9 mouse cellular contexts compared by ENCODE assay signal in genomic region chr14:72377224-72377623, GRCm38 (mm10).
DNase-seq lines count a peak whose midpoint lies in the region; ATAC-seq and TF ChIP-seq lines count a peak whose summit lies in the region.
"Had no signal": no experiment of that assay in that cellular context is flagged by ENCODE, and none has a peak within 500 bp of the region (broad histone marks: within the 10 kb centered on the region; RNA-seq: fewer than 3 reads in every experiment).

No protein-coding gene starts in this region.

- no peak for ATAC-seq in forebrain, postnatal 0 days
- ATAC-seq in forebrain, embryonic 16.5 days = no peak
- no peak for ATAC-seq in liver, embryonic 12.5 days
- no peak for ATAC-seq in Patski
- no peak for ATAC-seq in heart, postnatal 0 days (ENCODE audit: insufficient read depth, low read depth)
- no peak for ATAC-seq in megakaryocyte-erythroid progenitor cell, adult 5-6 weeks (replicated peaks; ENCODE audit: low FRiP score, low TSS enrichment, poor library complexity, severe bottlenecking)

- no peak overlapping the region for H3K9ac ChIP-seq in forebrain, postnatal 0 days
- H3K9ac ChIP-seq in forebrain, embryonic 16.5 days (replicated peaks; ENCODE audit: low read depth, low read length) = no peak overlapping the region
- H3K9ac ChIP-seq in liver, adult 2 months (ENCODE audit: low read depth, low read length) = no peak overlapping the region
- H3K9ac ChIP-seq in liver, embryonic 12.5 days = no peak overlapping the region
- H3K9ac ChIP-seq in heart, postnatal 0 days (replicated peaks; ENCODE audit: low read depth, low read length) = no peak overlapping the region

- in situ Hi-C loops in Patski (cut with MboI; ENCODE audit: low pct_unique_long_range_greater_than_20kb) = loop anchor here (10.0 kb wide), 1 partner anchor 138 kb away; no protein-coding TSS in a partner anchor

- no peaks in the 10 kb centered on the region for H3K4me1 ChIP-seq in forebrain, postnatal 0 days (ENCODE audit: insufficient read depth)
- H3K4me1 ChIP-seq in forebrain, embryonic 16.5 days (replicated peaks; ENCODE audit: control insufficient read depth, insufficient read depth, low read length) = no peaks in the 10 kb centered on the region
- no peaks in the 10 kb centered on the region for H3K4me1 ChIP-seq in liver, adult 2 months (ENCODE audit: control insufficient read depth, insufficient read depth, low read length)
- H3K4me1 ChIP-seq in liver, embryonic 12.5 days = no peaks in the 10 kb centered on the region
- no peaks in the 10 kb centered on the region for H3K4me1 ChIP-seq in heart, postnatal 0 days (ENCODE audit: control insufficient read depth, insufficient read depth)

- no peaks in the 10 kb centered on the region for H3K36me3 ChIP-seq in forebrain, postnatal 0 days (ENCODE audit: insufficient read depth)
- H3K36me3 ChIP-seq in forebrain, embryonic 16.5 days (ENCODE audit: control insufficient read depth, insufficient read depth) = no peaks in the 10 kb centered on the region
- H3K36me3 ChIP-seq in liver, adult 2 months (ENCODE audit: control insufficient read depth, insufficient read depth, low read length) = no peaks in the 10 kb centered on the region
- no peaks in the 10 kb centered on the region for H3K36me3 ChIP-seq in liver, embryonic 12.5 days
- no peaks in the 10 kb centered on the region for H3K36me3 ChIP-seq in heart, postnatal 0 days (replicated peaks; ENCODE audit: control insufficient read depth, insufficient read depth, low read length)

- no peaks in the 10 kb centered on the region for H3K9me3 ChIP-seq in forebrain, postnatal 0 days (ENCODE audit: low read length)
- H3K9me3 ChIP-seq in forebrain, embryonic 16.5 days (ENCODE audit: control insufficient read depth, low read length) = no peaks in the 10 kb centered on the region
- no peaks in the 10 kb centered on the region for H3K9me3 ChIP-seq in liver, embryonic 12.5 days (replicated peaks)
- no peaks in the 10 kb centered on the region for H3K9me3 ChIP-seq in heart, postnatal 0 days (replicated peaks; ENCODE audit: control insufficient read depth, low read length)
- H3K9me3 ChIP-seq: megakaryocyte, embryonic 14.5 days had no signal

- POLR2A ChIA-PET in Patski (lab: Charles Lee) = no interaction called here

- DNase-seq in forebrain, postnatal 0 days = peak; percentile 66
- DNase-seq in liver, adult 2 months (ENCODE audit: extremely low read depth, low read depth, low spot score) = peak; percentile 11
- DNase-seq in Patski (ENCODE audit: low read depth, low spot score) = no peak
- DNase-seq in heart, postnatal 0 days (ENCODE audit: low spot score) = no peak
- DNase-seq in lung, postnatal 10 days = peak; percentile 51

- no peaks in the 10 kb centered on the region for H3K27me3 ChIP-seq in forebrain, postnatal 0 days (ENCODE audit: insufficient read depth, low read length)
- H3K27me3 ChIP-seq in forebrain, embryonic 16.5 days (replicated peaks; ENCODE audit: control insufficient read depth, insufficient read depth, low read length) = no peaks in the 10 kb centered on the region
- H3K27me3 ChIP-seq in liver, adult 2 months (ENCODE audit: control insufficient read depth, insufficient read depth, low read length) = peaks cover under 1% of the 10 kb centered on the region; the same call in 1 of the 2 replicates
- H3K27me3 ChIP-seq in liver, embryonic 12.5 days (replicated peaks) = no peaks in the 10 kb centered on the region
- no peaks in the 10 kb centered on the region for H3K27me3 ChIP-seq in Patski
- no peaks in the 10 kb centered on the region for H3K27me3 ChIP-seq in heart, postnatal 0 days (ENCODE audit: control insufficient read depth, insufficient read depth, low read length)

- TF ChIP-seq CTCF in forebrain, postnatal 0 days (IDR thresholded peaks at IDR 0.05; ENCODE audit: low read depth) = peak; percentile 76
- TF ChIP-seq CTCF in liver, adult 2 months (IDR thresholded peaks at IDR 0.05; ENCODE audit: low read depth, low read length) = peak; percentile 53; the same call in 1 of the 2 replicates
- TF ChIP-seq CTCF in Patski (IDR thresholded peaks at IDR 0.05) = peak; percentile 44
- peak; percentile 48 for TF ChIP-seq CTCF in heart, postnatal 0 days (IDR thresholded peaks at IDR 0.05; ENCODE audit: low read depth)

- no peaks in the 10 kb centered on the region for H3K79me2 ChIP-seq in liver, adult 2 months (ENCODE audit: control insufficient read depth, insufficient read depth, low read length)

- no peak overlapping the region for H3K4me2 ChIP-seq in forebrain, postnatal 0 days (ENCODE audit: low read depth)
- no peak overlapping the region for H3K4me2 ChIP-seq in forebrain, embryonic 16.5 days (ENCODE audit: low read length)
- no peak overlapping the region for H3K4me2 ChIP-seq in liver, embryonic 12.5 days
- H3K4me2 ChIP-seq in heart, postnatal 0 days (ENCODE audit: low read depth, low read length) = no peak overlapping the region

- no peak overlapping the region for H3K4me3 ChIP-seq in forebrain, postnatal 0 days (ENCODE audit: low read depth, low read length)
- no peak overlapping the region for H3K4me3 ChIP-seq in forebrain, embryonic 16.5 days (replicated peaks; ENCODE audit: low read length)
- no peak overlapping the region for H3K4me3 ChIP-seq in liver, adult 2 months (ENCODE audit: insufficient read depth, low read depth, low read length)
- no peak overlapping the region for H3K4me3 ChIP-seq in liver, embryonic 12.5 days
- H3K4me3 ChIP-seq in heart, postnatal 0 days (ENCODE audit: low read depth, low read length) = no peak overlapping the region
- H3K4me3 ChIP-seq: megakaryocyte, embryonic 14.5 days had no signal

- CTCF ChIA-PET in Patski (lab: Charles Lee) = interaction anchor here (1.4 kb wide), 2 partner anchors 65 to 70 kb away, joined by 3 read pairs; no protein-coding TSS in a partner anchor

- 4% methylated on average over 2 of the region's 2 CpGs for WGBS in forebrain, postnatal 0 days
- 6% methylated on average over 2 of the region's 2 CpGs for WGBS in forebrain, embryonic 16.5 days
- WGBS in liver, adult 2 months = 11% methylated on average over 2 of the region's 2 CpGs
- WGBS in liver, embryonic 12.5 days (ENCODE audit: insufficient replicate concordance) = 0% methylated on average over 1 of the region's 2 CpGs
- WGBS in heart, postnatal 0 days = 9% methylated on average over 2 of the region's 2 CpGs

- H3K27ac ChIP-seq in forebrain, postnatal 0 days (ENCODE audit: low read depth, low read length) = no peak overlapping the region
- H3K27ac ChIP-seq in forebrain, embryonic 16.5 days (ENCODE audit: low read length) = no peak overlapping the region
- H3K27ac ChIP-seq in liver, adult 2 months (replicated peaks; ENCODE audit: insufficient read depth, low read depth, low read length) = no peak overlapping the region
- H3K27ac ChIP-seq in liver, embryonic 12.5 days = no peak overlapping the region
- H3K27ac ChIP-seq in heart, postnatal 0 days (ENCODE audit: low read depth) = no peak overlapping the region

- TF ChIP-seq POLR2A in liver, adult 2 months (IDR thresholded peaks at IDR 0.05; ENCODE audit: extremely low read depth, insufficient read depth, low read length) = no peak

- TF ChIP-seq EP300 in heart, postnatal 0 days (IDR thresholded peaks at IDR 0.05; ENCODE audit: low read depth) = no peak

Comparison
In these comparisons a context has a peak if more than half of its experiments do, and no peak if none do; other contexts are left out.
1. DNase-seq: peak in forebrain, postnatal 0 days (single experiment), liver, adult 2 months (single experiment) and lung, postnatal 10 days (single experiment); none in Patski (single experiment) and heart, postnatal 0 days (single experiment).
2. Peak in every context shown above with its lines, with median percentiles within 50 percentile points of each other: CTCF ChIP-seq.